Mouse (Mus musculus): ENCODE data around the gene Cpne5.
"Not testable (repeated sequence)": the region's sequence is repeated elsewhere in the genome, so short reads cannot be mapped to it uniquely, and the experiment has no call there.

The Cpne5 gene

GRCm38 (mm10) chr17:29237772-29238420, at the start of gene Cpne5:
Gene Cpne5 (minus strand): TSS chr17:29238167.
- no peak for DNase-seq (ENCODE audit: low spot score in 2 of 2)

- no peak for DNase-seq (ENCODE audit: low spot score in 2 of 2)
Observed at GRCm38 (mm10) chr17:29282216-29282952, 44.4 kb upstream of the Cpne5 start.

GRCm38 (mm10) chr17:29281541-29281940, 43.6 kb upstream of the Cpne5 start:
- DNase-seq (ENCODE audit: low spot score in 2 of 2): no peak

- peak; percentile 51 to 64 for DNase-seq (ENCODE audit: low spot score in 2 of 2)
Observed at GRCm38 (mm10) chr17:29280422-29280821, 42.5 kb upstream of the Cpne5 start.

DNA sequence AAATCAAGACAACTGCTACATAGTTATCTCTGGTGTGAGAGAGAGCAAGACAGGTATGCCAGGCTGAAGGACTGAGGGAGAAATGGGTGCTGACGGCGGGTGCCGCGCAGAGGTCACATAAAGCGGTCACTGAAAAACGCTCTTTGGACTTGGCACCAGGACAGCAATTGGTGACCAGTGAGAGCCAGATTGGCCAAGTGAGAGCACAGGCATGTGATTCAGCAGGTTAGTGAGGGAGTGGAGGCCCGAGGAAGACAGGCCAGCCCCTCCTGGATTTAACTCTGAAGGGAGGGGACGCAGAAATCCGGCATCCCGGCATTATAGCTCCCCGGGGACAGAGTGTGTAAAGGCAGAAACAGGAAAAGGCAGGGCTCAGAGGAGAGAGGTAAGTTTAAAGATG, 35.9 kb upstream of the Cpne5 start:
- no peak for DNase-seq (ENCODE audit: low spot score in 2 of 2)

- no peak for DNase-seq (ENCODE audit: low spot score in 2 of 2)
Observed at GRCm38 (mm10) chr17:29273156-29273555, 35.2 kb upstream of the Cpne5 start.

- DNase-seq (ENCODE audit: low spot score in 2 of 2): no peak
Observed at GRCm38 (mm10) chr17:29270148-29270698, 32.3 kb upstream of the Cpne5 start.

- DNase-seq (ENCODE audit: low spot score in 2 of 2): no peak
Observed at GRCm38 (mm10) chr17:29269349-29269706, 31.4 kb upstream of the Cpne5 start.

- DNase-seq (ENCODE audit: low spot score in 2 of 2): peak; percentile 94 to 96
Observed at GRCm38 (mm10) chr17:29268682-29269348, 30.8 kb upstream of the Cpne5 start, which contains the start of gene BC004004. Gene BC004004 (plus strand): TSS chr17:29268788.

- DNase-seq (ENCODE audit: low spot score in 2 of 2): no peak
Observed at GRCm38 (mm10) chr17:29267931-29268681, 30.1 kb upstream of the Cpne5 start.

- not testable (repeated sequence) for DNase-seq (ENCODE audit: low spot score in 2 of 2)
Observed at GRCm38 (mm10) chr17:29267040-29267439, 29.1 kb upstream of the Cpne5 start.

GRCm38 (mm10) chr17:29264760-29265159, 26.8 kb upstream of the Cpne5 start:
- DNase-seq (ENCODE audit: low spot score in 2 of 2): no peak

DNA sequence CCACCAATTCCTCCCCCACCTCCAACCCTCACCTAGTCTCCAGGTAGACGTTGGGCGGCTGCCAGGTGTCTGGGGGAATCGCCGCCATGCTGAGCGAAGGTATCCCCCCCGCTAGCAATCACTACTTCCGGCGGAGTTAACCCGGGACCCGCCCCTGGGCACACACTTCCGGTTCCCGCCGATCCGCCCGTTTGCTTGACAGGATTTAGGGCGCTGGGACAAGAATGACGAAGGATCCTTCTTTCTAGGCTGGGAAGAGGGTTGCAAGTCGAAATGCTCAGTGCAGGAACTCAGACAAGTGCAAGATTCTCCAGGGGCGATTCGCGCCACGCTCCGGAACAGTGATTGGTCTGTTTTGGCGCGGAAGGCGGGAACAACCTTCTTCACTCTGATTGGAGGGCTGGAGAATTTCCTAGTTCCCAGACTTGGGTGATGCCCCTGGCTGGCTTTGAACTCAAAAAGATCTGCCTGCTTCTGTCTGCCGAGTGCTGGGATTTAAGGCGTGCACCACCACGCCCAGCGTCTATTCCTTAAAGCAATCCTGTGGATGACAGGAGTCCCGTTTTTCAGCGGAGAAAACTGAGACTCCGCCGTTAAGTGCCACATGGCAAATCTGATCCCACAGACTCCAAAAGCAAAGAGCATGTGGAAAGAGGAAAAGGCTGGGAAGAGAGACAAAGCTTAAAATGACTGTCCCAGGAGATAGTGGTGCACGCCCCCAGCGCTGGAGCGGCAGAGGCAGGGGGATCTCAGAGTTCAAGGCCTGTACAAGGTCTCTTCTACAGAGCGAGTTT, 26.1 kb upstream of the Cpne5 start, which contains the start of gene Ppil1:
TSS of gene Ppil1 (minus strand) at position 347 of the 794 bp plus-strand sequence.
- peak; percentile 73 to 77 for DNase-seq (ENCODE audit: low spot score in 2 of 2)

GRCm38 (mm10) chr17:29263417-29263816, 25.4 kb upstream of the Cpne5 start:
- no peak for DNase-seq (ENCODE audit: low spot score in 2 of 2)

GRCm38 (mm10) chr17:29262259-29262649, 24.3 kb upstream of the Cpne5 start:
- DNase-seq (ENCODE audit: low spot score in 2 of 2): no peak

GRCm38 (mm10) chr17:29261603-29262258, 23.8 kb upstream of the Cpne5 start:
- DNase-seq (ENCODE audit: low spot score in 2 of 2): no peak

DNA sequence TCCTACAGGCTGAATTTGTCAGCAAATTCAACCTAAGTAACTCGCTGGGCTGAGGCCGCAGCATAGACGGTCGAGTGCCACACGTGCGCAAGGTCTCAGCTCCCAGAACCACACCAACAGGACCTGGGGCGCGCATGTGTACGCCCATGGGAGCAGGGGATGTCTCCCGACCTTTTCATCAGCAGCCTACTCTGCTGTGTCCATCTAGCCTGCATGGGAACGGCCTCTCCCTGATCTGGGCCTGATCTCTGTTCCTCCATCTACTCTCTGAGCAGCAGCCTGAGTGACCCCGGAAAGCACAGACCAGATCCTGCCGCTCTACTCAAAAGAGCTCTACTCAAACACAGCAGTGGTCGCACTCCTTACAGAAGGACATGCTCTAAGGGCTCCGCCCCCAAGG, 22.5 kb upstream of the Cpne5 start:
- no peak for DNase-seq (ENCODE audit: low spot score in 2 of 2)

DNA sequence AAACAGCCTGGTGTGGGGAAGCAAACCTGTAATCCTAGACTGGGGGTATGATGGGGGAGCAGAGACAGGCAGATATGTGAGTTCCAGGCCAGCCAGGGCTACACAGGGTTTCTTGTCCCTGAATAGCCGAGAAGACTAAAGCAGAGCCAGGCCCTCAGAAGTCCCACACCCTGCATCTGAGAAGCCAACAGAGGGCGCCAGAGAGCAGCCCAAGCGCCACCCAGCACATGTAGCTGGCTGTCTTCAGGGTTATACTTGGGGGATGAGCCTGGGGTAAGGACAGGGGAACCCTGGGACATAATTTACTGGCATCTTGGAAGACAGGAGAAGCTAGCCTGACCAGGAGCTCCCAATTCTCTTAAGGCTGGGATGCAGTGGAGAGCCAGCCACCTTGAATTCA, 21.5 kb upstream of the Cpne5 start:
- DNase-seq (ENCODE audit: low spot score in 2 of 2): peak; percentile 66 to 80

DNA sequence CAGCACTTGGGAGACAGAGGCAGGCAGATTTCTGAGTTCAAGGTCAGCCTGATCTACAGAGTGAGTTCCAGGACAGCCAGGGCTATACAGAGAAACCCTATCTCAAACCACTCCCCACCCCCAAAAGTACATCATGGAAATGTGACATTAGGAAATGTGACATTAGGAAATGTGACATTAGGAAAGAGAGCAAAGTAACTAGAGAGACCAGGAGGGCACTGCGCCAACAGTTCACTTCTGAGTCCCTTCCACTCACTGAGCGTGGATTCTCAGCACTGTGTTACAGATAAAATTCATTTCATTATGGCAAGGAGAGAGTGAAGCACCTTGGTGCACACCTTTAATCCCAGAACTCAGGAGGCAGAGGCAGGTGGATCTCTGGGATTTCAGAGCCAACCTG, 21.0 kb upstream of the Cpne5 start:
- no peak for DNase-seq (ENCODE audit: low spot score in 2 of 2)

GRCm38 (mm10) chr17:29258025-29258558, 20.1 kb upstream of the Cpne5 start:
- DNase-seq (ENCODE audit: low spot score in 2 of 2): no peak

All from natural killer cell, adult 2 months (primary cell).